Mouse (Mus musculus) liver, embryonic 12.5 days (tissue): ENCODE results near the gene D5Ertd579e. TPM values are rescaled to one million over a fixed set of nuclear protein-coding genes. Genes with fewer than 3 reads are reported as not detected.

Experiments
- ATAC-seq: fragments of 200-750 bp; cut with Nextera tagmentation; 2 replicates; pipeline ENCODE4 v1.8.0; 2017; ENCODE audit warnings: moderate number of reproducible peaks, mild to moderate bottlenecking, moderate library complexity
- H3K27ac ChIP-seq: fragments of 300-500 bp; sonication (generic); 2 replicates; pipeline ENCODE4 v1.5.1; 2016; ENCODE audit warnings: mild to moderate bottlenecking
- H3K27me3 ChIP-seq: fragments of 300-500 bp; sonication (generic); replicated peaks from 2 replicates; pipeline ENCODE4 v1.6.1; 2016; ENCODE audit warnings: mild to moderate bottlenecking, moderate library complexity
- H3K36me3 ChIP-seq: fragments of 300-500 bp; sonication (generic); 2 replicates; pipeline ENCODE4 v1.6.1; 2016; ENCODE audit warnings: mild to moderate bottlenecking, moderate library complexity
- H3K4me1 ChIP-seq: fragments of 300-500 bp; sonication (generic); 2 replicates; pipeline ENCODE4 v1.6.1; 2016
- H3K4me2 ChIP-seq: fragments of 300-500 bp; sonication (generic); 2 replicates; pipeline ENCODE4 v1.6.1; 2016; ENCODE audit warnings: mild to moderate bottlenecking, moderate library complexity
- H3K4me3 ChIP-seq: fragments of 300-500 bp; sonication (generic); 2 replicates; pipeline ENCODE4 v1.5.1; 2016; ENCODE audit warnings: mild to moderate bottlenecking, moderate library complexity
- H3K9ac ChIP-seq: fragments of 300-500 bp; sonication (generic); 2 replicates; pipeline ENCODE4 v1.6.1; 2016; ENCODE audit warnings: mild to moderate bottlenecking, moderate library complexity
- H3K9me3 ChIP-seq: fragments of 300-500 bp; sonication (generic); replicated peaks from 2 replicates; pipeline ENCODE4 v1.6.1; 2016; ENCODE audit warnings: mild to moderate bottlenecking, moderate library complexity
- WGBS: fragments of 180-500 bp; shearing (Covaris S2); methylation state at CpG from one replicate; pipeline ENCODE4 v1.1.7; 2016; ENCODE audit not compliant: insufficient replicate concordance; 5-methylcytosine and 5-hydroxymethylcytosine counted together
- polyA plus RNA-seq: library from polyadenylated mRNA; unstranded; fragments of >200 nt; fragmentation: Nextera tagmentation; extraction: Ambion mirVana; gene quantifications from 2 replicates; pipeline ENCODE4 v1.2.1, GENCODE M21; 2016

Gene D5Ertd579e
- polyA plus RNA-seq, 1 experiment from 2014 or later: 28.5 TPM

DNA sequence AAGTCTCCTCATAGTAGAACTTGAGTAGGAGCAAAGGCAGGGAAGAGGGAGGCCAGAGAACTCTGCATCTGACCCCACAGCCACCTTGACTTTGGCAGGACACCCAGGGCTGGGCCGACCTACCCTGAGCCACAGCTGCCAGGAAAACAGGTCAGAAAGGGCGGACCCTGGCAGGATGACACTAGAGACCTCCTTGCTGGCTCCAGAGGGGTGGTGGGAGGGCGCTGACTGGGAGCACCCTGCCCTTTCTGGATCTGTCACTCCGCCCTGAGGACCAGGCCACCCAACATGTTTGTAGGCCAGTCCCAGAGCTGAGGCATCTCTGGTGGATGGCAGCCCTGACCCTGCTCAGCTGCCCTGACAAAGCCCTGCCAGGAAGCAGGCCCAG lies 33.3 kb upstream of the D5Ertd579e start:
- no peak overlapping the region for H3K4me3 ChIP-seq
- peak overlapping the region; percentile 30; the same call in 1 of the 2 replicates for H3K9ac ChIP-seq
- no peak for ATAC-seq
- no peaks in the 10 kb centered on the region for H3K9me3 ChIP-seq
- H3K4me2 ChIP-seq: no peak overlapping the region
- peaks cover 75% of the 10 kb centered on the region for H3K4me1 ChIP-seq
- H3K36me3 ChIP-seq: no peaks in the 10 kb centered on the region
- H3K27ac ChIP-seq: 0 out of 2 replicates have a peak overlapping the region, but pooled peaks have one; percentile 8
- H3K27me3 ChIP-seq: peaks cover 32% of the 10 kb centered on the region
- 63% methylated on average over 4 of the region's 4 CpGs for WGBS

DNA sequence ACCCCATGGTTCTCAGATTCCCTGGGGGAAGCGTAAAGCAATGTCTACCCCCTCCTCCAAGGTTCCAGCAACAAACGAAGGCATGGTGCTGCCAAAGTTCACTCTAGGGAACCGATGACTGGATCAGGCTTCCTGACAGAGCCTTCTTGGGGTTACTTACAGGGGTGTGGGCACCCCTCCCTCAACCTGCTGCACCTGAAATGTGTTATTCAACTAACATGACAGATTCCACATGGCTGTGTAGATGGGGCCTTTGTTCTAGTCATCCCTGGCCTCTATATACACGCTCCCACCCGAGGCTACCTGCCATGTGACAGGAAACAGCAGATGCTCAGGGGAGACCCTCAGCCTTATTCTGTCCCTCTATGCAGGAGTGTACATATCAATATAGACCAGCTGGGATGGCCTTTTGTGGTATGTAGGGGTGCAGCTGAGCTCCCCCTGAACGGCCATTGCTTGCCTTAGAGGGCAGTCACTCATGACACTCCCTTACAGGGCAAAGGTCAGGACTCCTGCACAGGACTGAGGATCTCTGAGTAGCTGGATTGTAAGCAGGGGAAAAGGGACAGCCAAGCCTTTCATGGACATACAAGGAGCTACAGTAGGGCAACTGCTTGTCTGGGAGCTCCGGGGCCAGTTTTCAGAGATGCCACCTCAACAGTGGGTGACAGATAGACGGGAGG lies 32.7 kb upstream of the D5Ertd579e start:
- Histone ChIP-seq H3K36me3 (no peaks in the 10 kb centered on the region), H3K27me3 (peaks cover 35% of the 10 kb centered on the region), H3K4me3 (no peak overlapping the region), H3K9me3 (no peaks in the 10 kb centered on the region), H3K27ac (no peak overlapping the region), H3K4me1 (peaks cover 75% of the 10 kb centered on the region), H3K4me2 (no peak overlapping the region), H3K9ac (peak overlapping the region; percentile 30; the same call in 1 of the 2 replicates)
- 71% methylated on average over 8 of the region's 8 CpGs for WGBS
- no peak for ATAC-seq

DNA sequence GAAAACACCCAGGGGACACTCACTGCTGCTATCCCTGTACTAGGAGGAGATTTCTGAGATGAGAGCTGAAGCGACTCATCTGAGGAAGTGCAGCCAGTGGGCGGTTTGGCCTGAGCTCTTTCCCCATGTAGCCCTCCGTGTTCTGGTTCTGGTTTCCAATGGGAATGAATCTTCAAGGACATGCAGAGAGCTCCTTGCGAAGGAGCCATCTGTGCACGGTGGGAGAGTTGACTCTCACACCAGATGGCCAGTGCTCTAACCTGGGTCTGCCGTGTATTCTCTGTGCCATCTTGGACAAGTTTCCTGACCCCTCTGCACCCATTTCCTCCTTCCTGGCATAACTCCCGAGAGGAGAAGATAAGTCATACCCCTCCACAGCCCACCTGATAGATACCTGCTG lies 32.0 kb upstream of the D5Ertd579e start:
- H3K9me3 ChIP-seq: no peaks in the 10 kb centered on the region
- H3K4me3 ChIP-seq: no peak overlapping the region
- peaks cover 76% of the 10 kb centered on the region for H3K4me1 ChIP-seq
- no peaks in the 10 kb centered on the region for H3K36me3 ChIP-seq
- no peak overlapping the region for H3K4me2 ChIP-seq
- no peak overlapping the region for H3K27ac ChIP-seq
- 63% methylated on average over 7 of the region's 7 CpGs for WGBS
- peaks cover 34% of the 10 kb centered on the region for H3K27me3 ChIP-seq
- no peak for ATAC-seq
- H3K9ac ChIP-seq: no peak overlapping the region

DNA sequence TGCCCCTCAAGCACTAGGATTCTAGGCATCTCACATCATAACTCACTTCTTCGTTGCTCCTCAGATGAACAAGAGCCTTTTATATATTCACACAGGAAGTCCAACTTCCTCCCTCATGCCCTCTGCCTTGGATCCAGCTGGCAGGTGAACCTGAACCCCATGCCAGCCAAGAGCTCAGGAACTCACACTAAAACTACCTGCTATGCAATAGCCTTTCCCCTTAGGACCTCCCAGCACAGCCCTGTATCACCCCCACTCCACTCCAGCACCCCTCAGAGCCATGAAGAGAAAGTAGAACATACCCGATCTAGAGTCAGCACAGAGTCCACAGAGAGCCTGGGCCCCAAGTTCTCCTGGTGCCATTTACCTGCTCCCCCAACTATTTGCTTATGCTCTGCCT lies 31.3 kb upstream of the D5Ertd579e start:
- Histone ChIP-seq H3K27ac (0 out of 2 replicates have a peak overlapping the region, but pooled peaks have one; percentile 73), H3K27me3 (peaks cover 28% of the 10 kb centered on the region), H3K9ac (no peak overlapping the region), H3K9me3 (no peaks in the 10 kb centered on the region), H3K4me3 (no peak overlapping the region), H3K4me1 (peaks cover 76% of the 10 kb centered on the region), H3K36me3 (no peaks in the 10 kb centered on the region), H3K4me2 (no peak overlapping the region)
- ATAC-seq: no peak
- WGBS: 44% methylated on average over 2 of the region's 2 CpGs

DNA sequence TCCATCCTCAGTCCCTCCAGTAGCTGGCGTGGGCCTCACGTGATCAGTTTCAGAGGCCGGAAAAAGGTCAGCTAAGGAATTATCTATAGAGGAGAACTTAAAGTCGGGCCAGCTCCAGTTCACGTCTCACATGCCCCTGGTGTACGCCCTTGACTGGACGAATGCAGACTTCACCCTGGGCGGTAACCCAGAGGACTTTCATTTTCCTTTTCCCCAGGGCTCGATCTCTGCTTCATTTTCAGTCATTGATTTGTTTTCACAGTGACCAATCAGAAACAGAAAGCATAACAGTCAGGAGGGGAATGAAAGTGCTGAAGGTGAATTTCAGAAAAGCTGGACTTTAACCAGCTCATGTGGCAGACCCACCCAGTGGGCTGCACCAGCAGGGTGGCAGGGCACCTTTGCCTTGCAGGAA lies 30.6 kb upstream of the D5Ertd579e start:
- Histone ChIP-seq H3K4me1 (peaks cover 76% of the 10 kb centered on the region), H3K9ac (0 out of 2 replicates have a peak overlapping the region, but pooled peaks have one; percentile 19), H3K27ac (peak overlapping the region; percentile 73), H3K36me3 (no peaks in the 10 kb centered on the region), H3K4me3 (no peak overlapping the region), H3K27me3 (peaks cover 28% of the 10 kb centered on the region), H3K9me3 (no peaks in the 10 kb centered on the region), H3K4me2 (peak overlapping the region; percentile 31)
- WGBS: 63% methylated on average over 9 of the region's 9 CpGs
- ATAC-seq: no peak

DNA sequence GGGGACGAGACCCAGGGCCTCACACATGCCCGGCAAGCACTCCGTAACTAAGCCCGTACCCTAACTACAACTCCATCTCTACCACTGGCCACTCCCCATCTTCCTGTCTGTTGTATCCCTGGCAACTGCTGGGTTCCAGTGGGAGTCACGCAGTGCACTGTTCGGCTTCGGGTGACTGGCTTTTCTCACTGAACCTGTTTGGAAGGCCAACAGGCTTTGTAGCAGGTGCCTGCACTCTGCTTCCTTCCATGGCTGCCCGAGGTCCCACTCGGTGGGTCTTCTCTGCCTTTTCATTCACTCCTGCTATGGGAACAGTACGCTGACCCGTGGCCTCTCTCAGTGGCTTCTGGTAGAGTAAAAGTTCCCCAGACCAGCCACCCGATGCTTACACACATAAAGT lies 30.0 kb upstream of the D5Ertd579e start:
- H3K27ac ChIP-seq: peak overlapping the region; percentile 73
- peaks cover 76% of the 10 kb centered on the region for H3K4me1 ChIP-seq
- ATAC-seq: no peak
- no peak overlapping the region for H3K4me3 ChIP-seq
- WGBS: 69% methylated on average over 12 of the region's 12 CpGs
- no peaks in the 10 kb centered on the region for H3K36me3 ChIP-seq
- H3K4me2 ChIP-seq: peak overlapping the region; percentile 31
- no peaks in the 10 kb centered on the region for H3K9me3 ChIP-seq
- no peak overlapping the region for H3K9ac ChIP-seq
- H3K27me3 ChIP-seq: peaks cover 24% of the 10 kb centered on the region

DNA sequence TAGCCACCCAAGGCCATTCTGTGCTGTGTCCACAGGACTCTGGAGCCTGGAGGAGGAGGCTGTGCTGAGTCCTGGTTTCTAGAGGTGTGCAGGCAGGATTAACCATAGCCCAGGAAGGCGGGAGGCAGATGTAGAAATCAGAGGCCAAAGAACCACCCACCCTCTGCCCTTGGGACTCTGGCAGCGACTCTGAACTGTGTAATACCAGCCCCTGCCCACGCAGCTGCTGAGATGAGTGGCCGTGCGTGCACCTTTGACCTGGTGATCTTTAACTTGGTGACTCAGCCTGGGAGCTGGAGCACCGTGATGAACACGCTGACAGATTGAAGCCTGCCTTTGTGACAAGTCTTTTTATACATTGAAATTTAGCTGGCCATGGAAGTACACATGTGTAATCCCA lies 28.4 kb upstream of the D5Ertd579e start:
- peaks cover 85% of the 10 kb centered on the region for H3K4me1 ChIP-seq
- peak overlapping the region; percentile 70 for H3K27ac ChIP-seq
- no peak overlapping the region for H3K4me3 ChIP-seq
- no peak overlapping the region for H3K9ac ChIP-seq
- no peak overlapping the region for H3K4me2 ChIP-seq
- no peaks in the 10 kb centered on the region for H3K36me3 ChIP-seq
- no peak for ATAC-seq
- peaks cover 20% of the 10 kb centered on the region for H3K27me3 ChIP-seq
- WGBS: 68% methylated on average over 7 of the region's 7 CpGs
- no peaks in the 10 kb centered on the region for H3K9me3 ChIP-seq

DNA sequence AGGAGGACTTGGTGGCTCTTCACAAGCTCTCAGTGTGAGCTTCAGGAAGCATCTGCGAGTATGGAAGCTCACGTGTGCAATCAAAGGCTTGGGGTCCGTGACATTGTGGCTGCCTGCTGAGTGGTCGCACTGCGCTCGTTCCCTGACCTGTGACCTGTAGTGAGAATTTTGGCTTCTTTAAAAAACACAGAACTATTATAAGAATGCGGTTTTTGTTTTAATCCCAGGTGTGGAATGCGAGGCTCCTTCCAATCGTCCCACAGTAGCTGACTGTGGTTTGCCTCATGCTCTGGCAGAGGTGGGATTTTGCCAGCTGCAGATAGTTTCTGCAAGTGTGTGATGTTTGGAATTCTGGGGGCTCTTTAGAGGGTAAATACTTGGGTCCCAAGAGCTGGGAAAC lies 27.5 kb upstream of the D5Ertd579e start:
- peaks cover 19% of the 10 kb centered on the region for H3K27me3 ChIP-seq
- H3K27ac ChIP-seq: peak overlapping the region; percentile 98; the same call in 1 of the 2 replicates
- 77% methylated on average over 9 of the region's 9 CpGs for WGBS
- no peak for ATAC-seq
- H3K4me1 ChIP-seq: peaks cover 83% of the 10 kb centered on the region
- no peak overlapping the region for H3K9ac ChIP-seq
- H3K4me3 ChIP-seq: no peak overlapping the region
- no peaks in the 10 kb centered on the region for H3K9me3 ChIP-seq
- no peak overlapping the region; the same call in 1 of the 2 replicates for H3K4me2 ChIP-seq
- no peaks in the 10 kb centered on the region for H3K36me3 ChIP-seq

DNA sequence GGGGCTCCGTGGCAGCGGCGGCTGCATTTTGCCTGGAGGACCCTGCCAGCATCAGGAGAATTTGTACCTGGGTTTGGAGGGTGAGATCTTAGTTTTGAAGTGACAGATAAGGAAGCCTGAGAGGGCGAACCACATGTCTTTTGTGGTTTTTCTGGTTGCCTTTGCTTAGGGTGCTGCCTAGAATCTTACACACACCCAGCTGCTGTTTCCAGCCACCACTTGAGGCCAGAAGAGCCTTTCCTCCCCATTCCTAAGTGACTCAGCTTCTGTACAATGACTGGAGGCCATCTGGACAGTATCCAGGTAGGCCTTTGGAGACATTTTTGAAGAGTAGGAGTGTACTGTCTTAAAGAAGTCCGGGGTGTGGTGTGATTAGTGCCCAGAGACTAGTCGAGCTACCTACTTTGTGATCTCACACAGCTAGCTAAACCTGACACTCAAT lies 26.6 kb upstream of the D5Ertd579e start:
- H3K27me3 ChIP-seq: peaks cover 27% of the 10 kb centered on the region
- H3K9ac ChIP-seq: peak overlapping the region; percentile 68
- ATAC-seq: peak; percentile 41
- no peaks in the 10 kb centered on the region for H3K9me3 ChIP-seq
- peak overlapping the region; percentile 98 for H3K27ac ChIP-seq
- H3K4me3 ChIP-seq: no peak overlapping the region
- no peaks in the 10 kb centered on the region for H3K36me3 ChIP-seq
- WGBS: 25% methylated on average over 6 of the region's 6 CpGs
- H3K4me2 ChIP-seq: peak overlapping the region; percentile 67
- H3K4me1 ChIP-seq: peaks cover 84% of the 10 kb centered on the region

DNA sequence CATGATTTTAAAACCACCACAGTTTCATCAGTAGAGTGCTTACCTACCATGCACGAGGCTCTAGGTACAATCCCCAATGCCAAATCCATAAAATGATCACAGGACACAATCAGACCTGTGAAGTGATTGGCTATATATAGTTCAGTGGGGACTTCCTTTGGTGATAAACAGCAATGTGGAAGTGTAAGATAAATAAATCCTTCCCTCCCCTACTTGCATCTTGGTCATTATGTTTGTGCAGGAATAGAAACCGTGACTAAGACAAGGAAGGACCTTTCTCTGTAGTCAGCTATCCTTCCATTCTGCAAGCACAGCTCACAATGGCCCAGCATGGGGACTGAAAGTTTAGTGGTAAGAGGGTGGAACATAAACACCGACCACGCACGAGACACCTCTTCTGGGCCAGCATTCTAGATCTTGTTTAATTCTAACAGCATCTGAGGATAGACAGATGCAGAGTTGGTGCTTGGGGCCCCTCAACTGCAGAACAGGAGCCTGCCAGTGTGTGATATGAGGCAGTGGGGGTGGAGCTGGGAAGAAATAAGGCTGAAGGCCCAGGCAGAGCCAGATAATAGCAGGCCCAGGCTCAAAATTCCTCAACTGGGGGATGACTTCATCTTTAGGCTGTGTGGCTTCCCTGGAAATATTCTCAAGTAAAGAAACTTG lies 25.0 kb upstream of the D5Ertd579e start:
- Histone ChIP-seq H3K27ac (peak overlapping the region; percentile 98), H3K4me1 (peaks cover 76% of the 10 kb centered on the region), H3K9ac (peak overlapping the region; percentile 68), H3K4me2 (peak overlapping the region; percentile 67), H3K9me3 (no peaks in the 10 kb centered on the region), H3K36me3 (no peaks in the 10 kb centered on the region), H3K4me3 (peak overlapping the region; percentile 29), H3K27me3 (peaks cover 38% of the 10 kb centered on the region)
- ATAC-seq: peak; percentile 94
- WGBS: 9% methylated on average over 5 of the region's 5 CpGs

DNA sequence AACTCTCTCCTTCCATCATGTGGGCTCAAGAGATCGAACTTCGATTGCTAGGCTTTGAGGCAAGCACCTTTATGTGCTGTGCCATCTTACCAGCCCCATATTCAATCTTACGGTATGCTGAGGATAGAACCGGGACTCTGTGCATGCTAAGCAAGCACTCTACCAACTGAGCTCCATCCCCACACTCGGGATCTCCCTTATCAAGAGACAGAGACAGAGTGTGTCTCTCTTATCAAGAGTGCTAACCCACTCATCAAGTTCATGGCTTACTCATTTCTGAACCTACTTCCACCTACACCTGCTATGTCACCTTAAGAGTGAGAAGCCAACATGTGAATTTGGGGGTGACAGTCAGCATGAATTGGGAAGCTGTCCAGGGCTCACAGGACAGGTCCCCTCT lies 24.4 kb upstream of the D5Ertd579e start:
- peak overlapping the region; percentile 29 for H3K4me3 ChIP-seq
- H3K9me3 ChIP-seq: no peaks in the 10 kb centered on the region
- H3K9ac ChIP-seq: peak overlapping the region; percentile 64
- peak; percentile 53 for ATAC-seq
- peak overlapping the region; percentile 98 for H3K27ac ChIP-seq
- no peaks in the 10 kb centered on the region for H3K36me3 ChIP-seq
- 52% methylated on average over 5 of the region's 5 CpGs for WGBS
- peak overlapping the region; percentile 67 for H3K4me2 ChIP-seq
- H3K4me1 ChIP-seq: peaks cover 74% of the 10 kb centered on the region
- H3K27me3 ChIP-seq: peaks cover 41% of the 10 kb centered on the region

DNA sequence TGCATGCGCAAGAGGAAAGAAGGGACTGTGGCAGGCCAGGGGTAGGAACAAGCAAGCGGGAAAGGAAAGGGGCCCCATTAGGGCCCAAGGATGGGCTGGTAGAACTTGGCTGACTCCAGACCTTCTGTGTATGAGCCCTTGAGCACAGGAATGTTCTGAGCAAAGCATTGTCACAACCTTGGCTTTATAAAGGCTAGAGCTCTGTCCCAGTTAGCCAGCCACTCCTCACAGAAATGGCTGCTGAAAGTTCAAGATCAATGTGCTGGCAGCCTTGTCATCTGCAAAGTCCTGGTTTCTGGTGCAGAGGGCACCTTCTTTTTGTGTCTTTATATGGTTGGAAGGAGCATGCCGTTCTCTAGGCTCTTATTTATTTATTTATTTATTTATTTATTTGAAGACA lies 23.8 kb upstream of the D5Ertd579e start:
- ATAC-seq: no peak
- peak overlapping the region; percentile 64 for H3K9ac ChIP-seq
- H3K4me3 ChIP-seq: no peak overlapping the region
- peak overlapping the region; percentile 67 for H3K4me2 ChIP-seq
- peak overlapping the region; percentile 98 for H3K27ac ChIP-seq
- peaks cover 80% of the 10 kb centered on the region for H3K4me1 ChIP-seq
- H3K36me3 ChIP-seq: no peaks in the 10 kb centered on the region
- H3K9me3 ChIP-seq: no peaks in the 10 kb centered on the region
- H3K27me3 ChIP-seq: peaks cover 41% of the 10 kb centered on the region
- 78% methylated on average over 3 of the region's 3 CpGs for WGBS
